ENCODE assay signal across 9 mouse cellular contexts in genomic region chr16:18195068-18195467, GRCm38 (mm10). TPM values are rescaled to one million over a fixed set of nuclear protein-coding genes. Genes with fewer than 3 reads are reported as not detected.
DNase-seq lines count a peak whose midpoint lies in the region; ATAC-seq and TF ChIP-seq lines count a peak whose summit lies in the region.
"Had no signal": no experiment of that assay in that cellular context is flagged by ENCODE, and none has a peak within 500 bp of the region (broad histone marks: within the 10 kb centered on the region; RNA-seq: fewer than 3 reads in every experiment).

No protein-coding gene starts in this region.

- H3K4me3 ChIP-seq in kidney, embryonic 14.5 days (ENCODE audit: low read length), result no peak overlapping the region
- peak overlapping the region; percentile 39 for H3K4me3 ChIP-seq in E14TG2a.4 (replicated peaks; ENCODE audit: low read length)
- H3K4me3 ChIP-seq in stomach, postnatal 0 days (ENCODE audit: low read depth, low read length), result no peak overlapping the region

- peaks cover 33% of the 10 kb centered on the region for H3K4me1 ChIP-seq in kidney, embryonic 14.5 days (ENCODE audit: control insufficient read depth, insufficient read depth, low read length)
- H3K4me1 ChIP-seq in E14TG2a.4 (replicated peaks; ENCODE audit: low read depth, low read length), result peaks cover 26% of the 10 kb centered on the region
- H3K4me1 ChIP-seq in stomach, postnatal 0 days (replicated peaks; ENCODE audit: control insufficient read depth, insufficient read depth), result peaks cover 7% of the 10 kb centered on the region

- DNase-seq in kidney, adult 18-20 months, result peak; percentile 21
- DNase-seq in left cerebral cortex, adult 18-20 months (ENCODE audit: low spot score in 2 of 2), result peak; percentile 76 to 87
- DNase-seq in stomach, postnatal 0 days (ENCODE audit: low spot score), result peak; percentile 78
- DNase-seq in testis, postnatal 10 days (ENCODE audit: low spot score), result no peak
- DNase-seq in heart, postnatal 4 days, result no peak

- H3K9ac ChIP-seq in kidney, embryonic 14.5 days (ENCODE audit: low read depth, low read length), result no peak overlapping the region
- peak overlapping the region; percentile 18; the same call in 1 of the 2 replicates for H3K9ac ChIP-seq in stomach, postnatal 0 days (ENCODE audit: low read length)

- H3K27me3 ChIP-seq in kidney, embryonic 14.5 days (ENCODE audit: control insufficient read depth, insufficient read depth, low read length), result 0 out of 2 replicates have a peak, but pooled peaks cover 2% of the 10 kb centered on the region
- peaks cover 27% of the 10 kb centered on the region for H3K27me3 ChIP-seq in E14TG2a.4 (ENCODE audit: insufficient read depth, low read length)
- no peaks in the 10 kb centered on the region for H3K27me3 ChIP-seq in stomach, postnatal 0 days (ENCODE audit: control insufficient read depth, insufficient read depth, low read length)

- no peak overlapping the region for H3K27ac ChIP-seq in kidney, embryonic 14.5 days (ENCODE audit: low read depth, low read length)
- H3K27ac ChIP-seq in stomach, postnatal 0 days (replicated peaks), result peak overlapping the region; percentile 74

- 45% methylated on average over 5 of the region's 5 CpGs for WGBS in kidney, embryonic 14.5 days
- 43% methylated on average over 5 of the region's 5 CpGs for WGBS in stomach, postnatal 0 days

- no peak for ATAC-seq in kidney, embryonic 14.5 days (ENCODE audit: low FRiP score, low TSS enrichment)
- ATAC-seq in frontal cortex, adult (ENCODE audit: low TSS enrichment), result peak; percentile 69
- ATAC-seq in stomach, postnatal 0 days (ENCODE audit: low FRiP score, low TSS enrichment), result peak; percentile 85

- TF ChIP-seq CTCF in E14TG2a.4 (conservative IDR thresholded peaks at IDR 0.05; ENCODE audit: low read length), result no peak
- TF ChIP-seq CTCF in stomach, postnatal 0 days (IDR thresholded peaks at IDR 0.05; ENCODE audit: low read depth), result no peak

- H3K36me3 ChIP-seq in kidney, embryonic 14.5 days (ENCODE audit: control insufficient read depth, insufficient read depth, low read length), result no peaks in the 10 kb centered on the region
- no peaks in the 10 kb centered on the region for H3K36me3 ChIP-seq in E14TG2a.4 (ENCODE audit: insufficient read depth, low read length)
- no peaks in the 10 kb centered on the region for H3K36me3 ChIP-seq in stomach, postnatal 0 days (ENCODE audit: control insufficient read depth, insufficient read depth, low read length)

- no peak for TF ChIP-seq EP300 in stomach, postnatal 0 days (optimal IDR thresholded peaks at IDR 0.05)

- no peaks in the 10 kb centered on the region for H3K9me3 ChIP-seq in kidney, embryonic 14.5 days (ENCODE audit: control insufficient read depth, low read length)
- H3K9me3 ChIP-seq in E14TG2a.4 (ENCODE audit: low read length), result no peaks in the 10 kb centered on the region
- H3K9me3 ChIP-seq in stomach, postnatal 0 days (ENCODE audit: control insufficient read depth, low read length), result no peaks in the 10 kb centered on the region

- H3K4me2 ChIP-seq in kidney, embryonic 14.5 days (replicated peaks; ENCODE audit: low read depth, low read length), result no peak overlapping the region
- H3K4me2 ChIP-seq in stomach, postnatal 0 days (replicated peaks; ENCODE audit: low read depth), result no peak overlapping the region

RNA-seq across cellular contexts. Expression of gene Ccdc188, which starts 22.6 kb away (rescaled TPM):
- polyA plus RNA-seq in kidney, embryonic 14.5 days (2014; fragmentation: Nextera tagmentation; extraction: Ambion mirVana), result not detected in 2 replicates
- not detected for total RNA-seq in left cerebral cortex, adult 18-20 months (2021)
- polyA plus RNA-seq in stomach, postnatal 0 days (2015; fragmentation: Nextera tagmentation; extraction: Ambion mirVana), result not detected in 2 replicates
- total RNA-seq in heart, postnatal 4 days (2021), result not detected
- polyA plus RNA-seq: neural tube, embryonic 11.5 days had no signal

RNA-seq across cellular contexts. Expression of gene Zdhhc8, which starts 39.9 kb away (rescaled TPM):
- 14.4 and 17.2 TPM in 2 replicates for polyA plus RNA-seq in kidney, embryonic 14.5 days (2014; fragmentation: Nextera tagmentation; extraction: Ambion mirVana)
- total RNA-seq in left cerebral cortex, adult 18-20 months (2021), result 100 to 1,000 TPM; 106 to 124 TPM
- 6.8 and 7.8 TPM in 2 replicates for polyA plus RNA-seq in stomach, postnatal 0 days (2015; fragmentation: Nextera tagmentation; extraction: Ambion mirVana)
- 10 to 100 TPM; 29.8 to 36.0 TPM for total RNA-seq in heart, postnatal 4 days (2021)

RNA-seq across cellular contexts. Expression of gene Trmt2a, which starts 53.4 kb away (rescaled TPM):
- polyA plus RNA-seq in kidney, embryonic 14.5 days (2014; fragmentation: Nextera tagmentation; extraction: Ambion mirVana), result 78.3 and 83.4 TPM in 2 replicates
- total RNA-seq in left cerebral cortex, adult 18-20 months (2021), result 10 to 100 TPM; 41.8 to 48.5 TPM
- polyA plus RNA-seq in stomach, postnatal 0 days (2015; fragmentation: Nextera tagmentation; extraction: Ambion mirVana), result 35.4 and 39.8 TPM in 2 replicates
- total RNA-seq in heart, postnatal 4 days (2021), result 10 to 100 TPM; 30.8 to 32.9 TPM

RNA-seq across cellular contexts. Expression of gene Ranbp1, which starts 53.5 kb away (rescaled TPM):
- 846 and 1,191 TPM in 2 replicates for polyA plus RNA-seq in kidney, embryonic 14.5 days (2014; fragmentation: Nextera tagmentation; extraction: Ambion mirVana)
- total RNA-seq in left cerebral cortex, adult 18-20 months (2021), result 10 to 100 TPM; 85.5 to 91.0 TPM
- polyA plus RNA-seq in stomach, postnatal 0 days (2015; fragmentation: Nextera tagmentation; extraction: Ambion mirVana), result 236 and 273 TPM in 2 replicates
- total RNA-seq in heart, postnatal 4 days (2021), result 100 to 1,000 TPM; 130 to 137 TPM

Comparison
In these comparisons a context has a peak if more than half of its experiments do, and no peak if none do; other contexts are left out.
1. DNase-seq: peak in kidney, adult 18-20 months (single experiment), left cerebral cortex, adult 18-20 months (2 of 2) and stomach, postnatal 0 days (single experiment); none in testis, postnatal 10 days (single experiment) and heart, postnatal 4 days (single experiment).